Mouse (Mus musculus) olfactory bulb, adult 2 months (tissue): ENCODE measurements around the gene Ildr1.

Source experiments
- CTCF ChIP-seq: fragments of 200-500 bp; IDR thresholded peaks from 2 replicates; pipeline ENCODE4 v1.5.1; 2012; ENCODE audit warnings: low read depth, mild to moderate bottlenecking, low read length, moderate library complexity; ENCODE audit not compliant: insufficient read depth
- POLR2A ChIP-seq: fragments of 200-500 bp; IDR thresholded peaks from 2 replicates; pipeline ENCODE4 v1.6.1; 2012; ENCODE audit warnings: mild to moderate bottlenecking, low read depth, low read length, moderate library complexity; ENCODE audit not compliant: insufficient read depth

DNA sequence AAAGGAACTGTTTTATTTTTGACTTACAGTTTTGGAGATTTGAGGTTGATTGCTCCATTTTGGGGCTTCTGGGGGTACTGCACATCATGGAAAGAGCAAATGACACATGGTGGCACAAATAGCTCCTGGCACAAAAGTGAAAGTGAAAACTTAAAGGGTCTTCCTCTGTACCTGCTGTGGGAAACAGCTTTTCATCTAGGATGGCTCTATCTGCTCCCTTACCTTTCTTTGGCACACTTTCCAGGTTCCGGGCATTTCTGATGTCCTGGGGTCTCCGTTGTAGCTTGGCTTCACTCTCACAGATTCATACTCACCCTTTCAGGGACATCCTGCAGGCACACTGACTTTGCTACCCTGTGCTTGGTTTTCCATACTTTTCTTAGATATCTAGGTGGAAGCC is 5.7 kb upstream of the Ildr1 start:
- TF ChIP-seq CTCF: no peak
- TF ChIP-seq POLR2A: no peak
